Mouse (Mus musculus): Measurements from ENCODE around the gene Ppp1r9a. TPM values are rescaled to one million over a fixed set of nuclear protein-coding genes. Genes with fewer than 3 reads are reported as not detected.

Ppp1r9a gene
- polyA plus RNA-seq, 1 experiment from 2014 or later, result 17.8 TPM

GRCm38 (mm10) chr6:5012794-5013193 is 110.1 kb downstream of the Ppp1r9a start:
- H3K4me1 ChIP-seq, result peaks cover 55% of the 10 kb centered on the region
- no peaks in the 10 kb centered on the region for H3K9me3 ChIP-seq
- H3K27ac ChIP-seq (replicated peaks), result peak overlapping the region; percentile 74
- no peaks in the 10 kb centered on the region for H3K36me3 ChIP-seq (replicated peaks)
- no peaks in the 10 kb centered on the region for H3K27me3 ChIP-seq (replicated peaks; ENCODE audit: low read depth, poor library complexity, severe bottlenecking)
- DNase-seq (ENCODE audit: low spot score), result no peak
- no peak overlapping the region for H3K4me3 ChIP-seq
- WGBS, result 29% methylated on average over 4 of the region's 4 CpGs

GRCm38 (mm10) chr6:5014567-5014966 is 111.8 kb downstream of the Ppp1r9a start:
- peaks cover 59% of the 10 kb centered on the region for H3K4me1 ChIP-seq
- H3K4me3 ChIP-seq, result no peak overlapping the region
- WGBS, result 92% methylated on average over 6 of the region's 6 CpGs
- no peaks in the 10 kb centered on the region for H3K9me3 ChIP-seq
- H3K27ac ChIP-seq (replicated peaks), result peak overlapping the region; percentile 65
- DNase-seq (ENCODE audit: low spot score), result no peak
- H3K27me3 ChIP-seq (replicated peaks; ENCODE audit: low read depth, poor library complexity, severe bottlenecking), result no peaks in the 10 kb centered on the region
- H3K36me3 ChIP-seq (replicated peaks), result no peaks in the 10 kb centered on the region

- H3K27ac ChIP-seq (replicated peaks), result peak overlapping the region; percentile 65; the same call in 1 of the 2 replicates
These were observed 112.5 kb downstream of the Ppp1r9a start for GRCm38 (mm10) chr6:5015173-5015572.

GRCm38 (mm10) chr6:5017945-5018511 is 115.3 kb downstream of the Ppp1r9a start:
- H3K27me3 ChIP-seq (replicated peaks; ENCODE audit: low read depth, poor library complexity, severe bottlenecking), result no peaks in the 10 kb centered on the region
- no peaks in the 10 kb centered on the region; the same call in 1 of the 2 replicates for H3K36me3 ChIP-seq (replicated peaks)
- no peaks in the 10 kb centered on the region for H3K9me3 ChIP-seq
- WGBS, result 46% methylated on average over 6 of the region's 6 CpGs
- no peak overlapping the region for H3K4me3 ChIP-seq
- DNase-seq (ENCODE audit: low spot score), result no peak
- H3K27ac ChIP-seq (replicated peaks), result peak overlapping the region; percentile 57; the same call in 1 of the 2 replicates
- H3K4me1 ChIP-seq, result peaks cover 28% of the 10 kb centered on the region

More at GRCm38 (mm10) chr6:5015173-5015572, 112.5 kb downstream of the Ppp1r9a start:
- no peaks in the 10 kb centered on the region for H3K27me3 ChIP-seq (replicated peaks; ENCODE audit: low read depth, poor library complexity, severe bottlenecking)
- H3K4me3 ChIP-seq, result no peak overlapping the region
- no peaks in the 10 kb centered on the region for H3K36me3 ChIP-seq (replicated peaks)
- H3K4me1 ChIP-seq, result peaks cover 57% of the 10 kb centered on the region
- 50% methylated on average over 2 of the region's 2 CpGs for WGBS
- DNase-seq (ENCODE audit: low spot score), result no peak
- no peaks in the 10 kb centered on the region for H3K9me3 ChIP-seq

GRCm38 (mm10) chr6:5019208-5019607 is 116.5 kb downstream of the Ppp1r9a start:
- 44% methylated on average over 5 of the region's 5 CpGs for WGBS
- peak overlapping the region; percentile 51 for H3K27ac ChIP-seq (replicated peaks)
- H3K9me3 ChIP-seq, result no peaks in the 10 kb centered on the region

GRCm38 (mm10) chr6:5019969-5020368 is 117.3 kb downstream of the Ppp1r9a start:
- Histone ChIP-seq H3K27ac (replicated peaks) (no peak overlapping the region), H3K4me3 (no peak overlapping the region), H3K36me3 (replicated peaks) (no peaks in the 10 kb centered on the region; the same call in 1 of the 2 replicates), H3K4me1 (peaks cover 18% of the 10 kb centered on the region), H3K9me3 (no peaks in the 10 kb centered on the region), H3K27me3 (replicated peaks; ENCODE audit: low read depth, poor library complexity, severe bottlenecking) (no peaks in the 10 kb centered on the region)
- 74% methylated on average over 2 of the region's 2 CpGs for WGBS
- no peak for DNase-seq (ENCODE audit: low spot score)

More at GRCm38 (mm10) chr6:5019208-5019607, 116.5 kb downstream of the Ppp1r9a start:
- Histone ChIP-seq H3K27me3 (replicated peaks; ENCODE audit: low read depth, poor library complexity, severe bottlenecking) (no peaks in the 10 kb centered on the region), H3K36me3 (replicated peaks) (no peaks in the 10 kb centered on the region; the same call in 1 of the 2 replicates), H3K4me3 (no peak overlapping the region), H3K4me1 (peaks cover 23% of the 10 kb centered on the region)
- DNase-seq (ENCODE audit: low spot score), result no peak

- WGBS, result 94% methylated on average over 1 of the region's 1 CpGs
- peaks cover 16% of the 10 kb centered on the region for H3K4me1 ChIP-seq
These were observed 117.8 kb downstream of the Ppp1r9a start for GRCm38 (mm10) chr6:5020510-5020909.

GRCm38 (mm10) chr6:5022677-5023076 is 120.0 kb downstream of the Ppp1r9a start:
- Histone ChIP-seq H3K4me1 (peaks cover 27% of the 10 kb centered on the region), H3K4me3 (no peak overlapping the region), H3K9me3 (no peaks in the 10 kb centered on the region), H3K36me3 (replicated peaks) (no peaks in the 10 kb centered on the region; the same call in 1 of the 2 replicates), H3K27ac (replicated peaks) (no peak overlapping the region; the same call in 1 of the 2 replicates), H3K27me3 (replicated peaks; ENCODE audit: low read depth, poor library complexity, severe bottlenecking) (no peaks in the 10 kb centered on the region)
- WGBS, result 86% methylated on average over 5 of the region's 5 CpGs
- no peak for DNase-seq (ENCODE audit: low spot score)

More at GRCm38 (mm10) chr6:5020510-5020909, 117.8 kb downstream of the Ppp1r9a start:
- Histone ChIP-seq H3K27me3 (replicated peaks; ENCODE audit: low read depth, poor library complexity, severe bottlenecking) (no peaks in the 10 kb centered on the region), H3K36me3 (replicated peaks) (no peaks in the 10 kb centered on the region; the same call in 1 of the 2 replicates), H3K27ac (replicated peaks) (no peak overlapping the region), H3K9me3 (no peaks in the 10 kb centered on the region), H3K4me3 (no peak overlapping the region)
- no peak for DNase-seq (ENCODE audit: low spot score)

GRCm38 (mm10) chr6:5024893-5025292 is 122.2 kb downstream of the Ppp1r9a start:
- Histone ChIP-seq H3K4me1 (peaks cover 33% of the 10 kb centered on the region), H3K27ac (replicated peaks) (no peak overlapping the region), H3K9me3 (no peaks in the 10 kb centered on the region), H3K4me3 (no peak overlapping the region), H3K27me3 (replicated peaks; ENCODE audit: low read depth, poor library complexity, severe bottlenecking) (no peaks in the 10 kb centered on the region), H3K36me3 (replicated peaks) (no peaks in the 10 kb centered on the region; the same call in 1 of the 2 replicates)
- DNase-seq (ENCODE audit: low spot score), result no peak
- 90% methylated on average over 7 of the region's 7 CpGs for WGBS

- H3K27me3 ChIP-seq (replicated peaks; ENCODE audit: low read depth, poor library complexity, severe bottlenecking), result no peaks in the 10 kb centered on the region
- WGBS, result 73% methylated on average over 3 of the region's 3 CpGs
- no peaks in the 10 kb centered on the region for H3K9me3 ChIP-seq
- peaks cover 36% of the 10 kb centered on the region for H3K4me1 ChIP-seq
- H3K4me3 ChIP-seq, result no peak overlapping the region
- no peak for DNase-seq (ENCODE audit: low spot score)
- peak overlapping the region; percentile 54; the same call in 1 of the 2 replicates for H3K27ac ChIP-seq (replicated peaks)
- H3K36me3 ChIP-seq (replicated peaks), result no peaks in the 10 kb centered on the region; the same call in 1 of the 2 replicates
These were observed 124.1 kb downstream of the Ppp1r9a start for GRCm38 (mm10) chr6:5026772-5027171.

- no peak overlapping the region for H3K4me3 ChIP-seq
- peak overlapping the region; percentile 54 for H3K27ac ChIP-seq (replicated peaks)
- H3K36me3 ChIP-seq (replicated peaks), result no peaks in the 10 kb centered on the region; the same call in 1 of the 2 replicates
- DNase-seq (ENCODE audit: low spot score), result no peak
- H3K9me3 ChIP-seq, result no peaks in the 10 kb centered on the region
- H3K4me1 ChIP-seq, result peaks cover 36% of the 10 kb centered on the region
- WGBS, result 80% methylated on average over 2 of the region's 2 CpGs
- no peaks in the 10 kb centered on the region for H3K27me3 ChIP-seq (replicated peaks; ENCODE audit: low read depth, poor library complexity, severe bottlenecking)
These were observed 124.5 kb downstream of the Ppp1r9a start for GRCm38 (mm10) chr6:5027213-5027612.

- no peak for DNase-seq (ENCODE audit: low spot score)
- H3K9me3 ChIP-seq, result no peaks in the 10 kb centered on the region
- H3K36me3 ChIP-seq (replicated peaks), result no peaks in the 10 kb centered on the region; the same call in 1 of the 2 replicates
- WGBS, result 49% methylated on average over 5 of the region's 5 CpGs
- H3K4me3 ChIP-seq, result no peak overlapping the region
- H3K27ac ChIP-seq (replicated peaks), result 0 out of 2 replicates have a peak overlapping the region, but pooled peaks have one; percentile 16
- H3K4me1 ChIP-seq, result peaks cover 36% of the 10 kb centered on the region
- no peaks in the 10 kb centered on the region for H3K27me3 ChIP-seq (replicated peaks; ENCODE audit: low read depth, poor library complexity, severe bottlenecking)
These were observed 125.1 kb downstream of the Ppp1r9a start for GRCm38 (mm10) chr6:5027801-5028200.
